Mouse (Mus musculus): ENCODE data around the gene Dpp4.

DNA sequence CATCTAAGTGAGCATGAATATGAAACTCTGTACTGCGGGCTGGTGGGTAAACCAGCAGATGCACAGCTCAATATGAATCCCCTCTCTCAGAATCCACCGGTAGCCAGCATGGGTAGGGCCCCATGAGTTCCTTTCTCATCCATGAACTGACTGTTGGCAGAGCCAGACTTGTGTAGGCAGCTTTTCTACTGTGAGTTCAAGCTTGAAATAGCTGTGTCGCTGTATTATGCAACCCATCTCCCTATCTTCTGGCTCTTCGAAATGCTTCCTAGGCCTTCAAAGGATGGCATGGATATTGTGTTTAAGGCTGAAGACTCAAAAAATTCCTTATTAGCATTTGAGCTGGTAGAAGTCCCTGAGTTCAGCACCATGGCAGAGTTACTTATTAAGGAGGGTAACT is 23.2 kb downstream of the Dpp4 start:
- TF ChIP-seq CTCF (IDR thresholded peaks at IDR 0.05; ENCODE audit: low read depth) (no peak), EP300 (IDR thresholded peaks at IDR 0.05; ENCODE audit: low read depth) (no peak)
